Mouse (Mus musculus) 3T3-L1 (cell line): ENCODE measurements around the gene Tcf3.

Source experiments
- DNase-seq: peaks from one replicate; pipeline ENCODE4 v3.0.0-alpha.2; 2015; ENCODE audit warnings: low read depth, low spot score

Gene Tcf3

GRCm38 (mm10) chr10:80385811-80386734 is 47.4 kb downstream of the Tcf3 start:
- DNase-seq: peak; percentile 67

DNA sequence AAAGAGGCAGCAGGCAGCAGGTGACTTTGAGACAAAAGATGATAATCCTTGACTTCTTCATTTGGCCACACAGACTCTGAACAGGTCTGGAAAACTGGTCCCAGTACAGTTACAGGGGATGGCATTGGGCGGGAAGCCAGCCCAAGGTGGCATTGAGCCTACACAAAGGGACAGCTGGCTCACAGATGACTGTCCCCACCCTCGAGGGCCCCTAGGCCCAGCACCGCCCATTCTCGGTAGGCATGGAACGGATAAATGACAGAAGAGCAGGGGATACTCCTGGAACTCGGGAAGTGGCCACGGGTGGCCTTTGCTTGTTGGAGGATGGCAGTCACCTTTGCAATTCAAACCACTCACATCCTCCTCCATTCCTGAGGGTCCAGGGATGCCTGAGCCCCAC is 48.1 kb downstream of the Tcf3 start:
- DNase-seq: no peak

DNA sequence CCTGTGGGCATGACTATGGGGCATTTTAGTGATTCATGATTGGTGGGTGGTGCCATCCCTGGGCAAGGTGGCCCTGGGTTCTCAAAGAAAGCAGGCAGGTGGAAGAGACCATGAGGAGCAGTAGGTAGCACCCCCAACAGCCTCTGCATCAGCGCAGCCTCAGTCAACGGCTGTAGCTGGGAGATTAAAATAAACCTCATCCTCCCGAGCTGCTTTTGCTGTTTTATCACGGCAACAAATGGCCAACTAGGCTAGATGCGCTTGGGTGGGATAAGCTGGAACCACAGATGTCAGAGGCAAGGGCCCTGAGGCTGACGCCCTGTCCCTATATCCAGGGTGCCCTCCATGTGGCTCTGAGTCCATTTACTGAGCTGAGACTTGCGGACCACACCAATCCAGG is 48.7 kb downstream of the Tcf3 start:
- DNase-seq: no peak

DNA sequence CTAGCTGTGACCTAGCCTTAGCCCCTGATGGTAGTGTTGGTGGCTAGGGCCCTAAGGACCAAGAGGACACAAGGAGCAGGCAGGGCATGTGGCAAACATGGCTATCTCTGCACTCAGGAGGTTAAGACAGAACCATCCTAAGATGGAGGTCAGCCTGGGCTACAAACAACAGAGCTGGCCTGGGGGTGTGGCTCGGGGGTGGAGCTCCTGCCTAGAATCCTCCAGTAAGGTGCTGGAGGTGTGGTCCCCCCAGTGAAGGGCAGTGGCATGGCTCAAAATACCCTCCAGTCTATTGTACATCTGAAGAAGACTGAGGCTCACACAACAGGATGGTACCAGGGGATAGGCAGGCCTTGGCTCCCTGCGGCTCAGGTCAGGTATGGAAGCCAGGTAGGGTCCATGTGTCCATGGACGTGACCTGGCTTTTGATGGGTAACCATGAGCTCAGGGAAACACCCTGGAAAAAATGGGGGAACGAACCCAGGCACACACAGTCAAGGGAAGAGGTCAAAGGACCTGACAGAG is 49.3 kb downstream of the Tcf3 start:
- no peak for DNase-seq

DNA sequence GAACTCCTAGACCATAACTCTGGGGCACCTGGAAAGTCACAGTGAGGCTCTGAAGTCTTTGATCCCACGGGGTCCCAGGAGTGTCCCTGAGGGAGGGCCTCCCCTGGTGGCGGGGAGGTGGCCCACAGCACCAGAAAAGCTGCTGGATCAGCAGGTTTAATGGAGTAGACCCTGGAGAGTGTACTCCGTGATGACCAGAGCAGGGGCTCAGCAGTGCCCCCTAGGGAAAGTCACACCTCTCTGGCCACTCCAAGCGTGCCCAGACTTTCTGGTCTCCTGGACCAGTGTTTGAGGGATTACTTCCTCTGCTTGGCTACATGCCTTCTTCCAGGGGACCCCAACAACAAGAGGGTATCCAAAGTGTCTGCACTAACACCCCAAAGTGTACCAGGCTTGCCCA is 50.0 kb downstream of the Tcf3 start:
- no peak for DNase-seq

DNA sequence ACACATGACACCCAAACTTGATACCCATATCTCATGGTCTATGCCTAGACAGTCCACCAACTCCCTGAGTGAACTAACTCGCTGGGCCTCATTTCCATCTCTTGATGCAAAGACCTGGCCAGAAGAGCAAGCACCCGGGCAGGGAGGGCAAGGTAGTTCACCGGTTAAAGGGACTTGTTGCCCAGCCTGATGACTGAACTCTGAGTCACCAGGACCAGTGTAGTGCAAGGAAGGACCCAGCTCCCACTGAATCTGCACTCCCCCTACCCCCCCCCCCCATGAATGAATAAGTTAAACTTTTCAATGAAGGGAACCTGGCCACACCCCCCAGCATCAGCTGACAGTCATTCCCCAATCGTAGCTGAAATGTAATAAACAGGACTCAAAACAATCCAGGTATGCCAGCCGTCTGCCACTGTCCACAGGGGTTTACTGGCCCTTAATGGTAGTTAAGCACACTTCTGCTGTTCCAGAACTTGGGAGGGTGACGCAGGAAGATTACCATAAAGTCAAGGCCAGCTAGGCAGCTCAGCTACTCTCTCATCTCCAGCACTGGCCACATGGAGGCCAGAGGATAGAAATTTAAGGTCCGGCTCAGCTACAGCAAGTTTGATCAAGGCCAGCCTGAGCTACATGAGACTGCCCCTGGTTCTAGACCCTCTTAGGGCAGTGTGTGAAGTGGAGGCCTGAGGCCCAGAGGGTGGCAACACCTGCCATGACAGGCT is 50.6 kb downstream of the Tcf3 start:
- DNase-seq: no peak

DNA sequence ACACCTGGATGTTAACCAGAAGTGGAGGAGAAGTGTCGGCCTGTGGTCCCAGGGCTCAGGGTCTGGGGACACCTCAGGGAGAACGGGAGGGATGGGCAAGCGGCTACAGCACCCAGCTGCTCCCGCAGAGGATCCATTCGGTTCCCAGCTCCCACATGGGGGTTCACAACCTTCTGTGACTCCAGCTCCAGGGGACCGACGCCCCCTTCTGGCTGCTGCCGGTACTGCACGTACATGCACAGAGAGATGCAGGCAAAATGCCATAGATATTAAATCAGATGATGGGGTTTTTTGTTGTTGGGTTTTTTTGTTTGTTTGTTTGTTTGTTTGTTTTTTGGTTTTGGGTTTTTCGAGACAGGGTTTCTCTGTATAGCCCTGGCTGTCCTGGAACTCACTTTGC is 55.7 kb downstream of the Tcf3 start:
- no peak for DNase-seq

DNA sequence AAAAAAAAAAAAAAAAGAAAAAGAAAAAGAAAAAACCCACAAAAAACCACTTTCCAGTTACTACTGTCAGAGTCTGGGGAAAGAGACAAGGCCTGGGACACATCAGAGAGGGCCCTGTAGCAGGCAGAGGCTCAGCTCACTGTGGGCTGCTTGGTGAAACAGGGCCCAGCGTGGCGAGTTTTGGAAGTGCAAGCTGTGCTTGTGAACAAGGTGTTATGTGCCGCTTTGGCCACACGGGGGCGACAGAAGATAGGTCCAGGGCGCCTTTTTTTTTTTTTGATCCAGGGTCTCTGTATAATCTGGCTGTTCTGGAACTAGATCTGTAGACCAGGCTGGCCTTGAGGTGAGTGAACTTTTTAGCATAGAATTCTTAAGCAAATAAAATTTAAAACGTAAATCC is 57.3 kb downstream of the Tcf3 start:
- DNase-seq: peak; percentile 96

GRCm38 (mm10) chr10:80374063-80374462 is 59.4 kb downstream of the Tcf3 start:
- DNase-seq: peak; percentile 77

DNA sequence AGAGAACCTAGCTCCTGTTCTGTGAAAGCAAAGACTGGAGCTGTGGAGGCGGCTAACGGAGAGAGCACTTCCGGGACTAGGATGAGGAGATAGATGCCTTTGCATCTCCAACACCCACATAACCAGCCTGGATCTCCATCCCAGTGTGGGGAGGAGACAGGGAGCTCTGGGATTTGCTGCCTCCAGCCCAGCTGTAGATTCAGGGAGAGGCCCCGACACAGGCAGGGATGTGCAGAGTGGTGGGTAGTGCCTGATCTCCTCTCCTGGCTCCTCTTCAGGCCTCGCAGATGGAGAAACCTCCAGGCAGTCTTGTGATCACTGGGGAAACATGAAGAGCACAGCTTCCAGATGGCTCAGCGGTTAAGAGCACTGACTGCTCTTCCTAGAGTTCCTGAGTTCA is 60.7 kb downstream of the Tcf3 start:
- no peak for DNase-seq

DNA sequence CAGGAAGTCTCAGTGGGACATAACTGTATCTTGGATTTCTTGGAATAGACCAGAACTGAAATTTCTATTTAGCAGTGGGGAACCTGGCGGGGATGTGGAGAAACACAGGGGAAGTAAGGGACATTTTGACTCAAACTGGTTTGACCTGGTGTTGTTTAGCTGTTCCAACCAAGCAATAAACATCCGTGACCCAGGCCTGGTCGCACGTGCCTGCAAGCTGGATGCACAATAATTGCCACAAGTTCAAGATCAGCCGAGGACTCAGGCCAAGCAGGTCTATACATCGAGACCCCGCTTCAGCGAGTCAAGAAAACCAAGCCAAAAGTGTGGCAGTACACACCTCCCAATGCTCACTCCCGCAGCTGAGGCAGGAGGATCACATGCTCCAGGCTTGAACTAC is 61.5 kb downstream of the Tcf3 start:
- no peak for DNase-seq

- DNase-seq: no peak
Measured at GRCm38 (mm10) chr10:80371411-80371966, 62.0 kb downstream of the Tcf3 start.

DNA sequence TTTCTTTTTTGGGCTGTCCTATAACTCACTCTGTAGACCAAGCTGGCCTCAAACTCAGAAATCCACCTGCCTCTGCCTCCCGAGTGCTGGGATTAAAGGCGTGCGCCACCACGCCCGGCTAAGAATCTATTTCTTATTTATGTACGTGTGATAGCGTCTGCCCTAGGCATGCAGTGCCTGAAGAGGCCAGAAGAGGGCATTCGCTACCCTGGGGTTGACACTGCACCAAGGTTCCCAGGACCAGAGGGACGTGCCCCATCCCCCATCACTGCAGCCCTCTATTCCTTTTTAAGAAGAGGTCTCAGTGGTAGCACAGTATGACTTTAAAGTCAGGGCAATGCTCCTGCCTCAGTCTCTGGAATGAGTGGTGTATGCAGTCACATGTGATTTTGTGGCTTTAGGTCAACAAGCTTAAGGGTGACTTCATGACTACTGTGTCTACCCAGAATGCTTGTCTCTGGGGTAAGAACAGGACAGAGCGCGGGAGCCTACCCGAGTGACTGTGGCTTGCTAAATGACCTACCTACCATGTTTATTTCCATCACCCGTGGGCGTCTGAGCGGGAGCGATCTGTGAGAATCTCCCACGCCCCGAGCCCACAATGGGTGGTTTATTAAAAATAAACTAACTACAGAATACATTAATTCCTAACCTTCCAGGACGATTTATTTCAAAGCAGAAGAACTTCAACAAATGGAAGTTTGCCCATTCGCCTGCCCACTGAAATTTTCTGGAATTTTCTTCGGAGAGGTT is 63.3 kb downstream of the Tcf3 start:
- DNase-seq: no peak

- peak; percentile 56 for DNase-seq
Measured at GRCm38 (mm10) chr10:80368392-80368791, 65.1 kb downstream of the Tcf3 start.

DNA sequence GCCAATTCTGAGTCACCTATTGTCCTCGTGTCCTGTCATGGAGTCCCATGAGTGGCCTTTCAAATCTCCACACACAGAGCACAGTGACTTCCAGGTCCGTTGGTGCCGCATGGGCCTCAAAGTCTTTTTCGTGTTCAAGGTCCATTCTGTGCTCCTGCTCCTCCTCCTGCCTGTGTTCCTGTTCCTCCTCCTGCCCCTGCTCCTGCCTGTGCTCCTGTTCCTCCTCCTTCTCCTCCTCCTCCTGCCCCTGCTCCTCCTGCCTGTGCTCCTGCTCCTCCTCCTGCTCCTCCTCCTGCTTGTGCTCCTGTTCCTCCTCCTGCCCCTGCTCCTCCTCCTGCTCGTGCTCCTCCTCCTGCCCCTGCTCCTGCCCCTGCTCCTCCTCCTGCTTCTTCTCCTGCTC is 65.5 kb downstream of the Tcf3 start:
- no peak for DNase-seq

- peak; percentile 83 for DNase-seq
Measured at GRCm38 (mm10) chr10:80365736-80366135, 67.7 kb downstream of the Tcf3 start.

- no peak for DNase-seq
Measured at GRCm38 (mm10) chr10:80363734-80364133, 69.7 kb downstream of the Tcf3 start.
